ENCODE assay signal across 16 mouse cellular contexts in genomic region chr1:154622666-154623653, GRCm38 (mm10).
DNase-seq lines count a peak whose midpoint lies in the region; ATAC-seq and TF ChIP-seq lines count a peak whose summit lies in the region.
"Had no signal": no experiment of that assay in that cellular context is flagged by ENCODE, and none has a peak within 500 bp of the region (broad histone marks: within the 10 kb centered on the region; RNA-seq: fewer than 3 reads in every experiment).

No protein-coding gene starts in this region.

- no peaks in the 10 kb centered on the region for H3K9me3 ChIP-seq in forebrain, embryonic 13.5 days (replicated peaks)
- no peaks in the 10 kb centered on the region for H3K9me3 ChIP-seq in forebrain, embryonic 10.5 days
- no peaks in the 10 kb centered on the region for H3K9me3 ChIP-seq in midbrain, postnatal 0 days (ENCODE audit: low read length)
- H3K9me3 ChIP-seq in midbrain, embryonic 16.5 days (replicated peaks; ENCODE audit: control insufficient read depth, low read length, poor library complexity, severe bottlenecking), result no peaks in the 10 kb centered on the region
- no peaks in the 10 kb centered on the region for H3K9me3 ChIP-seq in heart, embryonic 12.5 days (replicated peaks)
- H3K9me3 ChIP-seq: intestine, embryonic 15.5 days; neural tube, embryonic 13.5 days had no signal

- H3K27me3 ChIP-seq in forebrain, embryonic 13.5 days, result no peaks in the 10 kb centered on the region
- no peaks in the 10 kb centered on the region for H3K27me3 ChIP-seq in forebrain, embryonic 10.5 days (ENCODE audit: poor library complexity, severe bottlenecking)
- no peaks in the 10 kb centered on the region for H3K27me3 ChIP-seq in midbrain, postnatal 0 days (ENCODE audit: insufficient read depth, low read length)
- H3K27me3 ChIP-seq in midbrain, embryonic 16.5 days (ENCODE audit: control insufficient read depth, insufficient read depth, low read depth, low read length), result no peaks in the 10 kb centered on the region
- no peaks in the 10 kb centered on the region for H3K27me3 ChIP-seq in heart, embryonic 12.5 days (replicated peaks)
- H3K27me3 ChIP-seq: intestine, embryonic 15.5 days; megakaryocyte, embryonic 14.5 days; neural tube, embryonic 13.5 days had no signal

- no peak for DNase-seq in forebrain, embryonic 10.5 days (ENCODE audit: extremely low spot score, low spot score)
- peak; percentile 39 for DNase-seq in midbrain, postnatal 0 days (ENCODE audit: low spot score)
- DNase-seq in cerebellum, postnatal 36 days, result peak; percentile 76 to 88
- DNase-seq in heart, postnatal 4 days, result no peak
- DNase-seq: B cell, adult 2 months; gastrocnemius, adult 2 months; kidney, postnatal 25 days; thymus, postnatal 14 days had no signal

- H3K4me3 ChIP-seq in forebrain, embryonic 13.5 days, result no peak overlapping the region
- H3K4me3 ChIP-seq in forebrain, embryonic 10.5 days, result no peak overlapping the region
- H3K4me3 ChIP-seq in midbrain, postnatal 0 days (ENCODE audit: low read depth, low read length), result no peak overlapping the region
- H3K4me3 ChIP-seq in midbrain, embryonic 16.5 days (ENCODE audit: low read depth, low read length), result no peak overlapping the region
- H3K4me3 ChIP-seq in heart, embryonic 12.5 days, result no peak overlapping the region
- H3K4me3 ChIP-seq: gastrocnemius, adult 2 months; intestine, embryonic 15.5 days; megakaryocyte, embryonic 14.5 days; neural tube, embryonic 13.5 days had no signal

- no peak overlapping the region for H3K4me2 ChIP-seq in forebrain, embryonic 13.5 days
- no peak overlapping the region for H3K4me2 ChIP-seq in midbrain, postnatal 0 days (ENCODE audit: low read depth, low read length, poor library complexity, severe bottlenecking)
- no peak overlapping the region for H3K4me2 ChIP-seq in midbrain, embryonic 16.5 days (ENCODE audit: low read length)
- H3K4me2 ChIP-seq in heart, embryonic 12.5 days, result no peak overlapping the region
- H3K4me2 ChIP-seq: intestine, embryonic 15.5 days; neural tube, embryonic 13.5 days had no signal

- no peak overlapping the region for H3K27ac ChIP-seq in forebrain, embryonic 13.5 days
- no peak overlapping the region for H3K27ac ChIP-seq in forebrain, embryonic 10.5 days
- no peak overlapping the region for H3K27ac ChIP-seq in midbrain, postnatal 0 days (ENCODE audit: low read depth, low read length)
- H3K27ac ChIP-seq in midbrain, embryonic 16.5 days (ENCODE audit: low read length), result no peak overlapping the region
- H3K27ac ChIP-seq in heart, embryonic 12.5 days (ENCODE audit: poor library complexity, severe bottlenecking), result no peak overlapping the region
- H3K27ac ChIP-seq: gastrocnemius, adult 2 months; intestine, embryonic 15.5 days; neural tube, embryonic 13.5 days had no signal

- H3K36me3 ChIP-seq in forebrain, embryonic 13.5 days (ENCODE audit: poor library complexity, severe bottlenecking), result no peaks in the 10 kb centered on the region
- H3K36me3 ChIP-seq in forebrain, embryonic 10.5 days (replicated peaks), result no peaks in the 10 kb centered on the region
- H3K36me3 ChIP-seq in midbrain, postnatal 0 days (ENCODE audit: insufficient read depth, low read length), result no peaks in the 10 kb centered on the region
- no peaks in the 10 kb centered on the region for H3K36me3 ChIP-seq in midbrain, embryonic 16.5 days (ENCODE audit: control insufficient read depth, insufficient read depth, low read length)
- no peaks in the 10 kb centered on the region for H3K36me3 ChIP-seq in heart, embryonic 12.5 days
- H3K36me3 ChIP-seq: G1E; intestine, embryonic 15.5 days; neural tube, embryonic 13.5 days had no signal

- WGBS in forebrain, embryonic 13.5 days, result 78% methylated on average over 16 of the region's 16 CpGs
- 85% methylated on average over 16 of the region's 16 CpGs for WGBS in forebrain, embryonic 10.5 days
- whole genome bisulfite sequencing in midbrain, postnatal 0 days, result 75% methylated on average over 16 of the region's 16 CpGs
- WGBS in midbrain, embryonic 16.5 days, result 73% methylated on average over 16 of the region's 16 CpGs
- WGBS in heart, embryonic 12.5 days, result 85% methylated on average over 16 of the region's 16 CpGs

- H3K4me1 ChIP-seq in forebrain, embryonic 13.5 days, result no peaks in the 10 kb centered on the region
- peaks cover 4% of the 10 kb centered on the region; the same call in 1 of the 2 replicates for H3K4me1 ChIP-seq in forebrain, embryonic 10.5 days
- H3K4me1 ChIP-seq in midbrain, postnatal 0 days (ENCODE audit: insufficient read depth, low read length), result no peaks in the 10 kb centered on the region
- H3K4me1 ChIP-seq in midbrain, embryonic 16.5 days (ENCODE audit: control insufficient read depth, insufficient read depth, low read length), result no peaks in the 10 kb centered on the region; the same call in 1 of the 2 replicates
- no peaks in the 10 kb centered on the region for H3K4me1 ChIP-seq in heart, embryonic 12.5 days (replicated peaks)
- H3K4me1 ChIP-seq: intestine, embryonic 15.5 days; megakaryocyte, embryonic 14.5 days; neural tube, embryonic 13.5 days had no signal

- no peak for TF ChIP-seq CTCF in midbrain, postnatal 0 days (IDR thresholded peaks at IDR 0.05)

- H3K9ac ChIP-seq in forebrain, embryonic 13.5 days, result no peak overlapping the region
- no peak overlapping the region for H3K9ac ChIP-seq in midbrain, postnatal 0 days (replicated peaks; ENCODE audit: low read length, poor library complexity, severe bottlenecking)
- no peak overlapping the region for H3K9ac ChIP-seq in midbrain, embryonic 16.5 days (ENCODE audit: low read depth, low read length)
- no peak overlapping the region for H3K9ac ChIP-seq in heart, embryonic 12.5 days
- H3K9ac ChIP-seq: intestine, embryonic 15.5 days; neural tube, embryonic 13.5 days had no signal

- peak; percentile 71 for ATAC-seq in forebrain, embryonic 13.5 days
- ATAC-seq in midbrain, postnatal 0 days (ENCODE audit: low FRiP score), result no peak
- no peak for ATAC-seq in midbrain, embryonic 16.5 days
- ATAC-seq in heart, embryonic 12.5 days (ENCODE audit: insufficient number of reproducible peaks, low FRiP score), result no peak
- ATAC-seq in erythroblast, adult 5-6 weeks (replicated peaks; ENCODE audit: low FRiP score, poor library complexity, severe bottlenecking), result no peak
- ATAC-seq: intestine, embryonic 15.5 days had no signal

Comparison
In these comparisons a context has a peak if more than half of its experiments do, and no peak if none do; other contexts are left out.
1. DNase-seq: peak in midbrain, postnatal 0 days (single experiment) and cerebellum, postnatal 36 days (2 of 2); none in forebrain, embryonic 10.5 days (single experiment) and heart, postnatal 4 days (single experiment).